ENCODE assay signal across 18 mouse cellular contexts in the genomic region with DNA sequence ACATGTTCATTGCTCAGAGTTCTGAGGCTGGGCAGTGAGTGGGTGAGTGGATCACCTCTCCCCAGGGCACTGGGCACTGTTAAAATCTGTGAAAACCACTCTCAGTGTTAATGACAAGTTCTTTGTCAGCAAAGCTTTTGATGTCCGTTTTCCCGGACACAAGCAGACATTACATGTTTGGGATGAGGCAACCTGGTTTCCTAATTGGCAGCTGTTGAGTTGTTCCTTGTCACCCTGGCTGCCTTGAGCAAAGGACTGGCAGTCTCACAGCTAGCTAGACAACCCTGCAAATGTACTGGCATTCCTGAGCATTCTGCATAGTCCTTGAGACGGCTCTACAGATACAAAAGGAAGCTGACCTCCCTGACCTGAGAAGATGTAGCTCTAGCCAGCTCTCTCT. TPM values are rescaled to one million over a fixed set of nuclear protein-coding genes. Genes with fewer than 3 reads are reported as not detected.
"Had no signal": no experiment of that assay in that cellular context is flagged by ENCODE, and none has a peak within 500 bp of the region (broad histone marks: within the 10 kb centered on the region; RNA-seq: fewer than 3 reads in every experiment).

No protein-coding gene starts in this region.

- DNase-seq: gastrocnemius, adult 2 months; gastrocnemius, postnatal 10 days; gastrocnemius, postnatal 25 days; heart, adult 18-20 months; heart, postnatal 10 days; kidney, adult 18-20 months; kidney, adult 8-10 months; kidney, postnatal 10 days; kidney, postnatal 25 days had no signal

RNA-seq across cellular contexts. Expression of gene Serpina11, which starts 12.7 kb away (rescaled TPM):
- total RNA-seq: gastrocnemius, adult 2 months; gastrocnemius, postnatal 10 days; gastrocnemius, postnatal 25 days; heart, adult 18-20 months; heart, postnatal 10 days; heart, postnatal 25 days; heart, postnatal 4 days; layer of hippocampus, adult 2 months; layer of hippocampus, postnatal 10 days; layer of hippocampus, postnatal 25 days; left cerebral cortex, adult 2 months; left cerebral cortex, postnatal 14 days; left cerebral cortex, postnatal 36 days had no signal

RNA-seq across cellular contexts. Expression of gene Serpina1e, which starts 18.3 kb away (rescaled TPM):
- total RNA-seq: heart, postnatal 10 days; layer of hippocampus, adult 2 months; layer of hippocampus, postnatal 10 days; layer of hippocampus, postnatal 25 days; left cerebral cortex, adult 2 months; left cerebral cortex, postnatal 14 days; left cerebral cortex, postnatal 36 days had no signal

RNA-seq across cellular contexts. Expression of gene Serpina9, which starts 36.5 kb away (rescaled TPM):
- total RNA-seq: gastrocnemius, adult 2 months; gastrocnemius, postnatal 10 days; gastrocnemius, postnatal 25 days; gastrocnemius, postnatal 4 days; heart, postnatal 10 days; heart, postnatal 4 days; layer of hippocampus, adult 2 months had no signal
